Mouse (Mus musculus): ENCODE results near the gene Olfr1020.

- TF ChIP-seq POLR2A (IDR thresholded peaks at IDR 0.05; ENCODE audit: borderline replicate concordance, extremely low read depth, insufficient read depth, insufficient read length, poor library complexity, severe bottlenecking), result no peak
- TF ChIP-seq CTCF (IDR thresholded peaks at IDR 0.05; ENCODE audit: borderline replicate concordance, extremely low read depth, insufficient read depth, insufficient read length), result no peak
Observed at GRCm38 (mm10) chr2:85868294-85868693, 21.5 kb downstream of the Olfr1020 start, which contains the start of gene Olfr1022.

Measured in brain, embryonic 14.5 days (tissue).